Mouse (Mus musculus): Measurements from ENCODE around the gene Banp.

DNA sequence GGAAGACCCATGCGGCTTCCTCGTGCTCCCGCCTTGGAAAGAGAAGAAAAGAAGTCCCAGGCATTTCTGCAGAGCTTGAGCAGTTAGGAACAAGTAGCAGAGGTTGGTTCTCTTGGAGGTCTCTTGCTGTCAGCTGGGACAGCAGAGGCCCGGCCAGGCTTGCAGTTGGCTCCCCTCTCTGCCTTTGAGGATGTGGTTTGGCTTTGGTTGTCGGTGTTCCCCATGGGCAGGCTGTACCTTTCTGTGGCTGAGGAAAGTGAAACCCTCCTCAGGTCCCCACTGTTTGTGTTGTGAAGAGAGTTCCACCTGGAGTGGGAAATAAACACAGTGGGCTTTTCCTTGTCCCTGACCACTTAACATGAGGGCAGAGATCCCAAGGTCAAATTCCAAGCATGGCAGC, 58.8 kb downstream of the Banp start:
- no peak for TF ChIP-seq CTCF (IDR thresholded peaks at IDR 0.05)
- no peak for TF ChIP-seq EP300 (IDR thresholded peaks at IDR 0.05; ENCODE audit: insufficient read depth, low read depth, low read length)
